Mouse (Mus musculus) forebrain, embryonic 16.5 days (tissue): ENCODE results near the gene Mrpl45. TPM values are rescaled to one million over a fixed set of nuclear protein-coding genes. Genes with fewer than 3 reads are reported as not detected.
"Not testable (repeated sequence)": the region's sequence is repeated elsewhere in the genome, so short reads cannot be mapped to it uniquely, and the experiment has no call there.

Experiments used
- ATAC-seq: fragments of 200-750 bp; cut with Nextera tagmentation; 2 replicates; pipeline ENCODE4 v1.8.0; 2017; ENCODE audit warnings: mild to moderate bottlenecking, moderate library complexity
- H3K27ac ChIP-seq: fragments of 300-500 bp; sonication (generic); 2 replicates; pipeline ENCODE4 v1.5.1; 2014; ENCODE audit warnings: low read length, control low read depth
- H3K27me3 ChIP-seq: fragments of 300-500 bp; sonication (generic); replicated peaks from 2 replicates; pipeline ENCODE4 v1.6.1; 2014; ENCODE audit warnings: low read length; ENCODE audit not compliant: control insufficient read depth, insufficient read depth
- H3K36me3 ChIP-seq: fragments of 300-500 bp; sonication (generic); 2 replicates; pipeline ENCODE4 v1.6.1; 2014; ENCODE audit not compliant: control insufficient read depth, insufficient read depth
- H3K4me1 ChIP-seq: fragments of 300-500 bp; sonication (generic); replicated peaks from 2 replicates; pipeline ENCODE4 v1.6.1; 2014; ENCODE audit warnings: low read length; ENCODE audit not compliant: control insufficient read depth, insufficient read depth
- H3K4me2 ChIP-seq: fragments of 300-500 bp; sonication (generic); 2 replicates; pipeline ENCODE4 v1.6.1; 2014; ENCODE audit warnings: mild to moderate bottlenecking, low read length, control low read depth
- H3K4me3 ChIP-seq: fragments of 300-500 bp; sonication (generic); replicated peaks from 2 replicates; pipeline ENCODE4 v1.5.1; 2014; ENCODE audit warnings: mild to moderate bottlenecking, low read length, control low read depth
- H3K9ac ChIP-seq: fragments of 300-500 bp; sonication (generic); replicated peaks from 2 replicates; pipeline ENCODE4 v1.6.1; 2014; ENCODE audit warnings: low read depth, low read length, control low read depth
- H3K9me3 ChIP-seq: fragments of 300-500 bp; sonication (generic); 2 replicates; pipeline ENCODE4 v1.6.1; 2016; ENCODE audit warnings: low read length; ENCODE audit not compliant: control insufficient read depth
- WGBS: fragments of 180-500 bp; shearing (Covaris S2); extraction: QIAGEN DNeasy Blood & Tissue Kit; methylation state at CpG from one replicate; pipeline ENCODE4 v1.1.7; 2014; 5-methylcytosine and 5-hydroxymethylcytosine counted together
- polyA plus RNA-seq: library from polyadenylated mRNA; unstranded; fragments of >200 nt; fragmentation: Nextera tagmentation; extraction: Ambion mirVana; gene quantifications from 2 replicates; pipeline ENCODE4 v1.2.1, GENCODE M21; 2015

The Mrpl45 gene
- polyA plus RNA-seq, 1 experiment from 2014 or later, result 40.2 TPM

DNA sequence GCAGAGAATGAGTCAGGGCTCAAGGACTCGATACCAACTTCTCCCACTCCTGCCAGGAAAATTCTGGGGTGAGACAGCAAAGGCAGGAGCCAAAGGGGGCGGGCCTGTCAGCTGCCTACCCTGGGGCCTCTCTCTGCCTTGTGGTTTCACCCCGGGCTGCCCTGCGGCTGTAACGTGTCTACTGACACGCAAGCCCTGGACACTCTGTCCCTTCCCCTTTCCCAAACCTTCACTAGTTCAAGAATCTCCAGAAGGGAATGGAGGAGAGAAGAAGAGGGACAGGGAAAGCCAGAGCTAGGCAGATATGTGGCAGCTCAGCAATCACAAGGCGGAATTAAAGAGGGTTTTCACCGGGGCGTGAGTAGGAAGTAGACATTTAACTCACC is 6.1 kb upstream of the Mrpl45 start:
- no peak overlapping the region; the same call in 1 of the 2 replicates for H3K27ac ChIP-seq
- no peaks in the 10 kb centered on the region for H3K9me3 ChIP-seq
- peak overlapping the region; percentile 51 for H3K9ac ChIP-seq
- H3K4me3 ChIP-seq, result peak overlapping the region; percentile 47
- H3K27me3 ChIP-seq, result no peaks in the 10 kb centered on the region
- 0 out of 2 replicates have a peak, but pooled peaks have one; percentile 31 for ATAC-seq
- H3K4me1 ChIP-seq, result peaks cover 23% of the 10 kb centered on the region
- 4% methylated on average over 9 of the region's 9 CpGs for WGBS
- H3K36me3 ChIP-seq, result no peaks in the 10 kb centered on the region
- H3K4me2 ChIP-seq, result peak overlapping the region; percentile 85

DNA sequence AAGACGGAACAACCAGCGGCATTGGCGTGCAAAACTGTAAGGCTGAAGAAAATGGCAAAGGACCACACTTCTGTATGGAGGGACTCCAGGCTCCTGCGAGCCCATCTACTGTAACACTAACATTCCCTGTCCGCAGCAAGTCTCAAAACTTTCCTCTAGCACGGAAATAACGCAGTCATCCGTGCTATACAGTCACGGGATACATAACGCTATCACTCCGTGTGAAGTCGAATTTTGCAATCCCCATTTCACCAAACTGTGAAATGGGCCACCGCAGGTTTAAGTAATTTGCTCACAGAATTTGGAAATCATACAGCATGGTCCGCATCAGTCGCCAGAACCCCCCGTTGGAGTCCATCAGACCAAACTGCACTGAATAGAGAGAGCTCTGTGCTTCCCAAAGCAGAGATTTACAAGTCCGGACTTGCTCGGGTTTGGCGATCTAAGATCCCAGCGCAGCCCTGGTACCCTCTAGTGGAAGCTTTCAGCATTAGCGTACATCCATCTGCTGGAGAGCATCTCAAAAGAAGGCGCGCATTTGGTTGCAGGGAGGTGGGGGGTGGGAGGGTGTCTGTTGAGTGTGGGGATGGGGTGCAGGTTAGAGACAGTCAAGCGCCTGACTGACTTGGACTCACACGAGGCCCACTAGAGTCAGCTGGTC is 5.5 kb upstream of the Mrpl45 start:
- ATAC-seq, result peak; percentile 91
- peak overlapping the region; percentile 51 for H3K9ac ChIP-seq
- H3K4me2 ChIP-seq, result peak overlapping the region; percentile 85
- H3K27ac ChIP-seq, result peak overlapping the region; percentile 18; the same call in 1 of the 2 replicates
- H3K4me3 ChIP-seq, result peak overlapping the region; percentile 47
- no peaks in the 10 kb centered on the region for H3K27me3 ChIP-seq
- under 1% methylated on average over 25 of the region's 25 CpGs for WGBS
- no peaks in the 10 kb centered on the region for H3K36me3 ChIP-seq
- peaks cover 23% of the 10 kb centered on the region for H3K4me1 ChIP-seq
- no peaks in the 10 kb centered on the region for H3K9me3 ChIP-seq

DNA sequence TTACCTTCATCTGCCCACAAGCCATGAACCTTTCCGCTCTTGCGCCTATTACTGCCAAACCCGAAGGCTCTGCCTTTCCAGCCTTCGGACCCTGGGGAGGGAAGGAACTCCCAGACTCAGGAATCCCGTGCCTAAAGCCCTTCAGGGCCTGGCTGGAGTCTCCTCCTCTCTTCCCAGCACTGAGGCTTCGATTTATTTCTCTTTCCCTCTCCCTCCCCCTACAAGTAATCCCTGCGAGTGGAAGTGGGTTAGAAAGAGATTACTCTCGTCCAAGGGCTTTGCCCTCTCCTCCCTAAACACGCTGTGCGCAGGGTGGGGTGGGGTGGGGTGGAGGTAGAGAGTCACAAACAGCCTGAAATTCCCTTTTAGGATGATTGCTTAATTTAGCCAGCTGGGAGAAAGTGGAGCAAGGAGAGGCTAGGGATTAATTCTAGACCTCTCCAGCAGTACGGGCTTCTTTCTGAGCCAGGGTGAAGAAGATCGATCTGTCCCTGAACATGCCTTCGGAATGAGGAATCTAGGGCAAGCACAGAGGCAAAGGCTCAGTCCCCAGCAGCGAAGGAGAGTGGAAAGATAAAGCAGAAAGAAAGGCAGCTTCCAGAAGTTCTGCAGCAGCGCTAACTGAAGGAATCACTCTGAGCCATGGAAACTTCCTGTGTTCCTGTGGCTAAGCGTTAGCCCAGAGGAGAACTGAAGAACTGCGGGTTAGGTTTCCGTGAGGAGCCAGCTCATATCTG is 4.5 kb upstream of the Mrpl45 start:
- H3K27me3 ChIP-seq, result no peaks in the 10 kb centered on the region
- H3K9me3 ChIP-seq, result no peaks in the 10 kb centered on the region
- peak overlapping the region; percentile 40 for H3K9ac ChIP-seq
- H3K4me1 ChIP-seq, result peaks cover 23% of the 10 kb centered on the region
- no peak overlapping the region for H3K27ac ChIP-seq
- peak overlapping the region; percentile 85 for H3K4me2 ChIP-seq
- WGBS, result 6% methylated on average over 18 of the region's 18 CpGs
- no peaks in the 10 kb centered on the region for H3K36me3 ChIP-seq
- no peak for ATAC-seq
- peak overlapping the region; percentile 2 for H3K4me3 ChIP-seq

DNA sequence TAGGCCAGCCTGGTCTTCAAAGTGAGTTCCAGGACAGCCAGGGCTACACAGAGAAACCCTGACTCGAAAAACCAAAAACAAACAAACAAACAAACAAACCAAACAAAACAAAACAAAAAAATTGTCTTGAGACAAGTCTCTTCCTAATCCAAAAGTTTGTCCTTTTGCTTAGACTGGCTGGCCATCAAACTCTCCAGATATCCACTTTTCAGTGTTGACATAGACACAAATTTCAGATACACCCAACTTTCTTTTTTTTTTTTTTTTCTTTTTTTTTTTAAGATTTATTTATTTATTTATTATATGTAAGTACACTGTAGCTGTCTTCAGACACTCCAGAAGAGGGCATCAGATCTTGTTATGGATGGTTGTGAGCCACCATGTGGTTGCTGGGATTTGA is 2.6 kb upstream of the Mrpl45 start:
- peaks cover 23% of the 10 kb centered on the region for H3K4me1 ChIP-seq
- not testable (repeated sequence) for H3K4me2 ChIP-seq, H3K36me3 ChIP-seq, H3K9me3 ChIP-seq, H3K27me3 ChIP-seq, H3K27ac ChIP-seq, H3K9ac ChIP-seq, ATAC-seq, H3K4me3 ChIP-seq
- whole genome bisulfite sequencing, result 74% methylated on average over 1 of the region's 1 CpGs

DNA sequence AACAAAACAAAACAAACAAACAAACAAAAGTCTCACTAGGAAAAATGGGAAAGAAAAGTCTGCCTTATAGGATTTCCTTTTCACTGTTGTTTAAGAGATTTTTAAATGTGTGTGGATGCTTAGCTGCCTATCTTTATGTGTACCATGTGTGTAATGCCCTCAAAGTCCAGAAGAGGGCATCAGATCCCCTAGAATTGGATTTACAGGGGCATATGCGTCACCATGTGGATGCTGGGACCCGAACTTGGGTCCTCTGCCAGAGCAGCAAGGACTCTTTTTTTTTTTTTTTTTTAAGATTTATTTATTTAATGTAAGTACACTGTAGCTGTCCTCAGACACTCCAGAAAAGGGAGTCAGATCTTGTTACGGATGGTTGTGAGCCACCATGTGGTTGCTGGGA is 1.4 kb upstream of the Mrpl45 start:
- Histone ChIP-seq H3K36me3 (no peaks in the 10 kb centered on the region), H3K27ac (no peak overlapping the region), H3K27me3 (no peaks in the 10 kb centered on the region), H3K9me3 (no peaks in the 10 kb centered on the region), H3K4me2 (no peak overlapping the region), H3K4me3 (no peak overlapping the region), H3K9ac (no peak overlapping the region), H3K4me1 (peaks cover 23% of the 10 kb centered on the region)
- ATAC-seq, result no peak
- WGBS, result 93% methylated on average over 3 of the region's 3 CpGs

DNA sequence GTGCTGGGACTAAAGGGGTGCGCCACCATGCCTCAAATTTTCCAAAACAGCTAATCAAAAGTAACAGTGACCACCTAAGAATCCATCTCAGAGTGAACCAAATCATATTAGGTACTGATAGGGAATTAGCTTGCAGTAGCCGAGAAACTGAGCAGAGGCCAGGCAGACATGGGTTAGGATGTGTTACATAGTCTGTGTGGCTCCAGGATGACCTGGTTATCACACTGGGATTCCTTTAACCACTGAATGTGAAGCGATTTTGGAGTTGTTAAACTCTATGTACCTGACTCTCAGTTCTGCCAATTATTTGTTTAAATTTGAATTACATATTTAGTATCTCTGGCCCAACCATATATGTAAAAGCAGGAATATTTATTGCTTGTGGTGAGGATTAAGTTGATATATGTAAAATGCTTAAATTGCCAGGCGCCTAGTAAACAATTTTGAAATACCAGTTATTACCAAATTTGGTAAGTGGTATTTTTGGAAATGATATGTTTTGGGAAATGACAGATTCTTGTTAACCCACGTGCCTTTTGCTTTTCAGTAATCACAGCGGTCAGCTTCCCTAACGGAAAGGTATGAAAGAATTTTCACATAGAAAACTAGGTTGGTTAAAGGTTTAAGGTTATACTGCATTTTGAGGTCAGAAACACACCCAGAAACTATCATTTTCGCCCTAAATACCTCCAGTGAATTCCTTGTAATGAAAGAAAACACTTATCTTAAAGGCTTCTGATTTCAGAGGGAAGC is 589 bp upstream of the Mrpl45 start:
- Histone ChIP-seq H3K4me2 (peak overlapping the region; percentile 62), H3K36me3 (no peaks in the 10 kb centered on the region), H3K27ac (peak overlapping the region; percentile 53), H3K9ac (no peak overlapping the region; the same call in none of the 2 replicates), H3K4me3 (peak overlapping the region; percentile 54), H3K27me3 (no peaks in the 10 kb centered on the region), H3K9me3 (no peaks in the 10 kb centered on the region), H3K4me1 (peaks cover 16% of the 10 kb centered on the region)
- WGBS, result 50% methylated on average over 8 of the region's 8 CpGs
- no peak for ATAC-seq

DNA sequence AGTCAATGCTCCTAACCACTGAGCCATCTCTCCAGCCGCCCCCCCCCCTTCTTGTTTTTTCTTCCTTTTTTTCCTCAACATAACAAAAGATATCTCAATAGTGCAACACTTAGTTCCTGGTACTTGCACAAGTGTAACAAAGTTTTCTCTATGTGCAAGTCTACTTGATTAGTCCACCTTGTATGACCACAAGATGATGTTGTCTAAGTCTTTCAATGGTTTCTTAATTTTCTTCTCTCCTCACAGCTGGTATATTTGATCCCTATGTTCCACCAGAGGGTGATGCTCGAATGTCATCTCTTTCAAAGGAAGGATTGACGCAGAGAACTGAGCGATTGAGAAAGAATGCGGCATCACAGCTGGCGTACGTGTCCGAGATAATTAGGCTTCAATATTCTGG is 5.7 kb downstream of the Mrpl45 start:
- WGBS, result 92% methylated on average over 7 of the region's 8 CpGs
- H3K9ac ChIP-seq, result no peak overlapping the region
- H3K27me3 ChIP-seq, result no peaks in the 10 kb centered on the region
- no peak for ATAC-seq
- H3K4me3 ChIP-seq, result no peak overlapping the region
- no peak overlapping the region for H3K27ac ChIP-seq
- H3K36me3 ChIP-seq, result peaks cover 14% of the 10 kb centered on the region
- H3K4me2 ChIP-seq, result no peak overlapping the region
- H3K9me3 ChIP-seq, result no peaks in the 10 kb centered on the region
- H3K4me1 ChIP-seq, result no peaks in the 10 kb centered on the region

DNA sequence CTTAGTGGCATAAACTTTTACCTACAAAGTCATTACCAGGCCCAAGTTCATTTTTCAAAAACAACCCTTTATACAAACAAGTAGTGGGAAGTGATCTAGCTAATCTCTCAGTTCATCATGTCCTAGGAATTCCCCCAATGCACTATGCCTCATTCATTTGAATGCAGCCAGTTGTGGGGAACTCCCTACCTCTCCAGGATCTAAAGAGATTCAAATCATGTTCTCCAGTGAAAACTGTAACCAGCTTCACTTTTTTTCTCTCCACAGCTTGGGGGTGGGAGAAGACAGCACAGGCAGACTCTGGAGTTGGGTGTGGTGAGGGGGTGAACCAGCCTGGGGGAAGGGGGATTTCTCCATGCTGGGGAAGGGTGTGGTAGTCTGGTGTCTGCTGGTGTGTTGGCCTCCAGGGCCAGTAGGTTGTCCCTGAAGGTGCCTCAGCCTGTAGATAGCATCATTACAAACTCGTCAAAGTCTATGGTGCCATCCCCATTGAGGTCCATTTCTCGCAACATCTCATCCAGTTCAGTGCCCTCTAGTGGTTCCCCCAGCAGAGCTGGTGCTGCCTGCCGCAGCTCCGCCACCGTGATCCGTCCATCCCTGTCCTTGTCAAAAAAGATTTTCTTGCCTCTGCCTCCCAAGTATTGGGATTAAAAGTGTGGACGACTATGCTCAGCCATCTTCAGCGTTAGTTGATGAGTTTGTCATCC is 6.5 kb downstream of the Mrpl45 start:
- H3K4me3 ChIP-seq, H3K27me3 ChIP-seq, H3K4me1 ChIP-seq, H3K9ac ChIP-seq, H3K4me2 ChIP-seq, H3K27ac ChIP-seq, H3K9me3 ChIP-seq, ATAC-seq: not testable (repeated sequence)
- 86% methylated on average over 8 of the region's 8 CpGs for WGBS
- H3K36me3 ChIP-seq, result peaks cover 14% of the 10 kb centered on the region

DNA sequence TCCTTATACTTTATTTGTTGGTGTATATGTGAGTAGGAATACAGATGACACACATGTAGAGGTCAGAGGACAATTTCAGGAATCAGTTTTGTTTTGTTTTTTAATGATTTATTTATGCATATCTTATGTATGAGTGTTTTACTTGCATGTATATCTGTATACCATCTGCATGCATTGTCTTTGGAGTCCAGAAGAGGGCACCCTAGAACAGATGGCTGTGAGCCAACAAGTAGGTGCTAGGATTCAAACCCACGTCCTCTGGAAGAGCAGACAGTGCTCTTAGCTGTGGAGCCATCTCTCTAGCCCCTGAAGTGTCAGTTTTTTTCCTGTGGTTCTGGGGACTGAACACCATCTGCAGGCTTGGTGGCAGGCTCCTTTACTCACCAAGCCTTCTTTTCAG is 9.7 kb downstream of the Mrpl45 start:
- Histone ChIP-seq H3K9me3 (no peaks in the 10 kb centered on the region), H3K27me3 (no peaks in the 10 kb centered on the region), H3K36me3 (peaks cover 20% of the 10 kb centered on the region), H3K4me3 (no peak overlapping the region), H3K4me2 (no peak overlapping the region), H3K9ac (no peak overlapping the region), H3K27ac (no peak overlapping the region), H3K4me1 (no peaks in the 10 kb centered on the region)
- no peak for ATAC-seq
- WGBS, result 78% methylated on average over 1 of the region's 1 CpGs
